Mouse (Mus musculus) layer of hippocampus, adult 2 months (tissue): ENCODE results near the gene Hp1bp3. TPM values are rescaled to one million over a fixed set of nuclear protein-coding genes. Genes with fewer than 3 reads are reported as not detected.
A peak's percentile ranks its signal among the peaks of the same experiment; 100 is the strongest.

Source experiments
- DNase-seq, 2 experiments: peaks; one replicate each; pipeline ENCODE4 v3.0.0; 2022; ENCODE audit warnings: low spot score in 2 of 2
- H3K27ac ChIP-seq: fragments of 200-600 bp; 2 replicates; pipeline ENCODE4 v1.8.1; 2022
- H3K4me3 ChIP-seq: fragments of 200-600 bp; 2 replicates; pipeline ENCODE4 v1.8.1; 2022; ENCODE audit warnings: mild to moderate bottlenecking
- CTCF ChIP-seq: fragments of 200-600 bp; conservative IDR thresholded peaks from 2 replicates; pipeline ENCODE4 v1.8.1; 2022; ENCODE audit warnings: antibody characterized with exemption, mild to moderate bottlenecking, moderate library complexity
- total RNA-seq, 2 experiments: library from RNA; stranded (reverse); gene quantifications; 2 replicates each; pipeline ENCODE4 v1.2.3; 2021

Gene Hp1bp3
- total RNA-seq, 2 experiments from 2014 or later, result 178 to 183 TPM

DNA sequence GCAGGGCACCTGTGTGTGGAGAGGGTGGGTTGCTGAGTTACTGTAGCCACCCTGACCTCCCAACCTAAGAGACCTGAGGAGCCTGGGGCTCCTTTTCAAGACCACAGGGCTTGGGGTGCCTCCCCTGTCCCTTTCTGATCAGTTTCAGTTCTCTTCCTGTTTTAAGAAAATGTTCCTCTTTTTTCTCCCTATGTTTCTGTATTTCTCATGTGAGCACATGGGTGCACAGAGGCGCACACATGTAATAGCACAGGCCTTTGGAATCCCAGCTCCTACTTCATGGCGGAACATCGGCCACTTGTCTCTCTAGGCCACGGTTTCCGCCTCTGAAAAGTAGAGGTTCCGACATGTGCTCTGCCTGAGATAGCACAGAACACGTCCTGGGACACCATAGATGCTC lies 72.6 kb downstream of the Hp1bp3 start:
- no peak for DNase-seq
- no peak for TF ChIP-seq CTCF
- Histone ChIP-seq H3K4me3 (no peak overlapping the region), H3K27ac (no peak overlapping the region)

DNA sequence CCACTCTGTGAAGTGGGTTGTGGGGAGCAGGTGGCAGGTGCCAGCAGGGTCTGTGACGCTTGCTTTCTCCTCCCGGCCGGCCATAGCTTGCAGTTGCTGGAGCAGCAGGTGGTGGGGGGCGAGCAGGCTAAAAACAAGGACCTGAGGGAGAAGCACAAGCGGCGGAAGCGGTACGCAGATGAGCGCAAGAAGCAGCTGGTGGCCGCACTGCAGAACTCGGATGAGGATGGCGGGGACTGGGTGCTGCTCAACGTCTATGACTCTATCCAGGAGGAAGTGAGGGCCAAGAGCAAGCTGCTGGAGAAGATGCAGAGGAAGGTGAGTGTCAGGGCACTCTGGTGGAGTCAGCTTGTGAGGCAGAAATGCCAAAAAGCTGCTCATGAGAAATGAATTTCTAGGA lies 75.9 kb downstream of the Hp1bp3 start:
- no peak overlapping the region for H3K27ac ChIP-seq
- no peak for TF ChIP-seq CTCF
- DNase-seq, result no peak
- H3K4me3 ChIP-seq, result no peak overlapping the region

DNA sequence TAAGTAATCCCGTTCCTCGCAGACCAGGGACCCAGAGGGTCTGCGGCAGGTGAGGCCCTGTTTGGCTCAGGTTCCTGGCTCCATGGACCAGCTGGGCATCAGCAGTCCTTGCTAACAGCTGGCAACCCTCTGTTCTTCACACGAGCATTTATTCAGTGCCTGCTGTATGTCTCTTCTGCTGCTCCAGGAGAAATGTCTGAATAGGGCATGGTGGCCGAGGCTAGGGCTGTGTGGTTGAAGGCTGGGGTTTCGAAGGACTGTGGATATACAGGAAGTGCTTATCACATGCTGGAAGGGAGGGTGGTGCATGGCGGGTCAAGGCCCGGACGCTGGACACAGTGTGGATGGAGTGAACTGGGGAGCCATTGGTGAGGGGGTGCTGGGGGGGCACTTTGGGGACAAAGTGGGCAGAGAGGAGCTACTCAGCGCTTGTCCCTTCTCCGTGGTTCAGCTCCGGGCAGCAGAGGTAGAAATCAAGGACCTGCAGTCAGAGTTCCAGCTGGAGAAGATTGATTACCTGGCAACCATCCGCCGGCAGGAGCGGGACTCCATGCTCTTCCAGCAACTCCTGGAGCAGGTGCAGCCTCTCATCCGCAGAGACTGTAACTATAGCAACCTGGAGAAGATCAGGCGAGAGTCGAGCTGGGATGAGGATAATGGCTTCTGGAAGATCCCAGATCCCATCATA lies 77.3 kb downstream of the Hp1bp3 start:
- H3K4me3 ChIP-seq, result no peak overlapping the region
- DNase-seq, result no peak
- no peak for TF ChIP-seq CTCF
- H3K27ac ChIP-seq, result peak overlapping the region; percentile 48

DNA sequence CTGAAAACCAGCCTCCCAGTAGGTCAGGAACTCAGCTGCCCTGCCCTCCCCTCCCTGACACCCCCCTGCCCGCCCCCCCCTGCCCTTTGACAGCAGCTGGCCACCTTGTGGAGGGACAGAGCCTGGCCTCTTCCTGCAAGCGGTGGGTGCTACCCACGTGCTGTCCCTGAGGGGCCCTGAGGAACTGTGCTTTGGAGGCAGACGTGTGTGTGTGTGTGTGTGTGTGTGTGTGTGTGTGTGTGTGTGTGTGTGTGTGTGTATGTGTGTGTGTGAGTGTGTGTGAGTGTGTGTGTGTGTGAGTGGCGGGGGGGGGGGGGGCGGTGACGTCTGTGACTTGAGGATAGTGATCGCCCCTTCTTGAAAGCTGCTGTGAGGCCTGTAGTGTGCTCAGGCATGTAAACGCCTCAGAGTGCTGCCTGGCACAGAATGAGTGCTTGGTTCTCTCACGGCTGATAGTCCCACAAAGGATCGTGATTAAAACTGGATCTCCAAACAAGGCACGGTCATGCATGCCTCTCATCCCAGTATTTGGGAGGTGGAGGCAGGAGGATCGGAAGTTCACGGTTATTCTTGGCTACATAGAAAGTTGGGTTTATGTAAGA lies 78.0 kb downstream of the Hp1bp3 start:
- TF ChIP-seq CTCF, result no peak
- H3K4me3 ChIP-seq, result no peak overlapping the region
- H3K27ac ChIP-seq, result 0 out of 2 replicates have a peak overlapping the region, but pooled peaks have one; percentile 48
- no peak for DNase-seq

Other genes with a start within 250 kb of the Hp1bp3 start
- gene Eif4g3, start 223.3 kb upstream of the Hp1bp3 start, total RNA-seq, result 100 to 1,000 TPM; 158 TPM
- gene Sh2d5, start 34.1 kb downstream of the Hp1bp3 start, total RNA-seq, result 10 to 100 TPM; 49.1 to 52.7 TPM
- gene Kif17, start 34.1 kb downstream of the Hp1bp3 start, total RNA-seq, result 10 to 100 TPM; 22.0 to 22.3 TPM
- 10 to 100 TPM; 93.1 to 93.5 TPM for gene Ddost, start 88.4 kb downstream of the Hp1bp3 start, total RNA-seq
- 100 to 1,000 TPM; 245 to 254 TPM for gene Pink1, start 110.0 kb downstream of the Hp1bp3 start, total RNA-seq
- 1 to 10 TPM; 1.9 to 3.2 TPM for gene Cda, start 151.7 kb downstream of the Hp1bp3 start, total RNA-seq
- gene Fam43b, start 180.2 kb downstream of the Hp1bp3 start, total RNA-seq, result 10 to 100 TPM; 26.5 to 33.1 TPM
- gene Mul1, start 218.4 kb downstream of the Hp1bp3 start, total RNA-seq, result 10 to 100 TPM; 54.4 to 57.9 TPM
- gene Camk2n1, start 238.0 kb downstream of the Hp1bp3 start, total RNA-seq, result 100 to 1,000 TPM; 378 to 385 TPM